Mouse (Mus musculus) forebrain, embryonic 13.5 days (tissue): ENCODE measurements around the gene 3110009E18Rik. TPM values are rescaled to one million over a fixed set of nuclear protein-coding genes. Genes with fewer than 3 reads are reported as not detected.

Source experiments
- ATAC-seq: fragments of 200-750 bp; cut with Nextera tagmentation; 2 replicates; pipeline ENCODE4 v1.8.0; 2017
- H3K27ac ChIP-seq: fragments of 300-500 bp; sonication (generic); 2 replicates; pipeline ENCODE4 v1.5.1; 2015; ENCODE audit warnings: inconsistent platforms, mild to moderate bottlenecking, moderate library complexity
- H3K27me3 ChIP-seq: fragments of 300-500 bp; sonication (generic); 2 replicates; pipeline ENCODE4 v1.6.1; 2015; ENCODE audit warnings: mild to moderate bottlenecking, inconsistent platforms
- H3K36me3 ChIP-seq: fragments of 300-500 bp; sonication (generic); 2 replicates; pipeline ENCODE4 v1.6.1; 2015; ENCODE audit warnings: mild to moderate bottlenecking, inconsistent platforms; ENCODE audit not compliant: poor library complexity, severe bottlenecking
- H3K4me1 ChIP-seq: fragments of 300-500 bp; sonication (generic); 2 replicates; pipeline ENCODE4 v1.6.1; 2015; ENCODE audit warnings: inconsistent platforms
- H3K4me2 ChIP-seq: fragments of 300-500 bp; sonication (generic); 2 replicates; pipeline ENCODE4 v1.6.1; 2015; ENCODE audit warnings: inconsistent platforms, mild to moderate bottlenecking, moderate library complexity
- H3K4me3 ChIP-seq: fragments of 300-500 bp; sonication (generic); 2 replicates; pipeline ENCODE4 v1.5.1; 2015; ENCODE audit warnings: mild to moderate bottlenecking, inconsistent platforms
- H3K9ac ChIP-seq: fragments of 300-500 bp; sonication (generic); 2 replicates; pipeline ENCODE4 v1.6.1; 2015; ENCODE audit warnings: mild to moderate bottlenecking, inconsistent platforms
- H3K9me3 ChIP-seq: fragments of 300-500 bp; sonication (generic); replicated peaks from 2 replicates; pipeline ENCODE4 v1.6.1; 2016; ENCODE audit warnings: inconsistent platforms
- WGBS: fragments of 180-500 bp; shearing (Covaris S2); methylation state at CpG from one replicate; pipeline ENCODE4 v1.1.7; 2015; 5-methylcytosine and 5-hydroxymethylcytosine counted together
- polyA plus RNA-seq: library from polyadenylated mRNA; unstranded; fragments of >200 nt; fragmentation: Nextera tagmentation; extraction: Ambion mirVana; gene quantifications from 2 replicates; pipeline ENCODE4 v1.2.1, GENCODE M21; 2015

Gene 3110009E18Rik
- polyA plus RNA-seq, 1 experiment from 2014 or later = 29.7 TPM

GRCm38 (mm10) chr1:120126318-120126717, 5.3 kb downstream of the 3110009E18Rik start:
- H3K4me1 ChIP-seq = peaks cover 17% of the 10 kb centered on the region
- H3K9ac ChIP-seq = no peak overlapping the region
- H3K27me3 ChIP-seq = no peaks in the 10 kb centered on the region
- H3K4me2 ChIP-seq = no peak overlapping the region
- H3K4me3 ChIP-seq = no peak overlapping the region
- H3K36me3 ChIP-seq = no peaks in the 10 kb centered on the region
- no peaks in the 10 kb centered on the region for H3K9me3 ChIP-seq
- WGBS = 75% methylated on average over 9 of the region's 9 CpGs
- no peak for ATAC-seq
- H3K27ac ChIP-seq = no peak overlapping the region

- Histone ChIP-seq H3K9me3 (peaks cover 4% of the 10 kb centered on the region; the same call in 1 of the 2 replicates), H3K27me3 (no peaks in the 10 kb centered on the region), H3K4me3 (no peak overlapping the region), H3K4me1 (no peaks in the 10 kb centered on the region), H3K4me2 (no peak overlapping the region), H3K27ac (no peak overlapping the region), H3K36me3 (no peaks in the 10 kb centered on the region), H3K9ac (no peak overlapping the region)
- no peak for ATAC-seq
- 94% methylated on average over 1 of the region's 1 CpGs for WGBS
Observed at GRCm38 (mm10) chr1:120132376-120132775, 11.4 kb downstream of the 3110009E18Rik start.

DNA sequence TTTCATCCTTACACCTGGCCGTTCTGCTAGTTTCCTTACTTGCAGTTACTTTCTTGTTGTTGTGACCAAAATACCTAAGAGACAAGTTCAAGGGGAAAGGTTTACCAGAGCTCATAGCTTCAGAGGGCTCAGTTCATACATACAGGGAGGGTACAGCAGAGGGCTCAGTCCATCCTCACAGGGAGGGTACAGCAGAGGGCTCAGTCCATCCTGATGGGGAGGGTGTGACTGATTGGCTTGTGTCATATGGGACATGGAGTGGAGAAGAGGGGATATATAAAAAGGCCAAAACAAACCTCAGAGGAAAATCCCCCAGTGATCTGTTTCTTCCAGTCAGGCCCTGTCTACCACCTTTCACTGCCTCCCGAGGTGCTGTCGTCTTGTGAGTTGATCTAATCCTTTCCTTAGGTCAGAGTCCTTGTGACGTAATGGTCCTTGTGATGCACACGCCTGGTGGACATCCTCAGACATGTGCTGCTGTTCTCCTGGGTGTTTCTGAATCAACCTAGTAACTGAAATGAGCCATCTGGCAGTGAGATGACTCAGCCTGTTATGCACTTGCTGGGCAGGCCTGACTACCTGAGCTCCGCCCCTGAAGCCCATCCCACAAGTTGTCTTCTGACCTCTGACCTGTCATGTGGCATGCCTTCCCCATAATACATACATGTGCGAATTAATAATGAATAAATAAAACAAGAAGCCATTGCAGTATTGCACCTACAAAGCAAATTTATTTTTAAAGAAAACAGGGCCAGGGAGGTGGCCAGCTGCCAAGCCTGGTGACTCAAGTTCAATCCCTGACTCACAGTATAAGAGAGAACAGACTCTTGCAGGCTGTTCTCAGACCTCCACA, 15.2 kb downstream of the 3110009E18Rik start:
- Histone ChIP-seq H3K4me1 (peaks cover 9% of the 10 kb centered on the region), H3K9ac (no peak overlapping the region), H3K9me3 (peaks cover 4% of the 10 kb centered on the region; the same call in 1 of the 2 replicates), H3K27me3 (no peaks in the 10 kb centered on the region), H3K27ac (no peak overlapping the region), H3K4me2 (no peak overlapping the region), H3K4me3 (no peak overlapping the region), H3K36me3 (no peaks in the 10 kb centered on the region)
- 88% methylated on average over 7 of the region's 7 CpGs for WGBS
- no peak for ATAC-seq

- Histone ChIP-seq H3K4me2 (no peak overlapping the region), H3K27me3 (no peaks in the 10 kb centered on the region), H3K36me3 (no peaks in the 10 kb centered on the region), H3K9ac (no peak overlapping the region), H3K4me3 (no peak overlapping the region), H3K9me3 (no peaks in the 10 kb centered on the region), H3K4me1 (peaks cover 20% of the 10 kb centered on the region), H3K27ac (peak overlapping the region; percentile 19; the same call in 1 of the 2 replicates)
- peak; percentile 16; the same call in 1 of the 2 replicates for ATAC-seq
- 12% methylated on average over 7 of the region's 7 CpGs for WGBS
Observed at GRCm38 (mm10) chr1:120138923-120139540, 18.0 kb downstream of the 3110009E18Rik start.

GRCm38 (mm10) chr1:120140144-120140693, 19.2 kb downstream of the 3110009E18Rik start:
- H3K27ac ChIP-seq = no peak overlapping the region
- H3K4me3 ChIP-seq = no peak overlapping the region
- no peaks in the 10 kb centered on the region for H3K27me3 ChIP-seq
- no peaks in the 10 kb centered on the region for H3K9me3 ChIP-seq
- no peaks in the 10 kb centered on the region for H3K36me3 ChIP-seq
- H3K4me2 ChIP-seq = no peak overlapping the region
- no peak for ATAC-seq
- WGBS = 85% methylated on average over 9 of the region's 9 CpGs
- no peak overlapping the region for H3K9ac ChIP-seq
- H3K4me1 ChIP-seq = peaks cover 20% of the 10 kb centered on the region

DNA sequence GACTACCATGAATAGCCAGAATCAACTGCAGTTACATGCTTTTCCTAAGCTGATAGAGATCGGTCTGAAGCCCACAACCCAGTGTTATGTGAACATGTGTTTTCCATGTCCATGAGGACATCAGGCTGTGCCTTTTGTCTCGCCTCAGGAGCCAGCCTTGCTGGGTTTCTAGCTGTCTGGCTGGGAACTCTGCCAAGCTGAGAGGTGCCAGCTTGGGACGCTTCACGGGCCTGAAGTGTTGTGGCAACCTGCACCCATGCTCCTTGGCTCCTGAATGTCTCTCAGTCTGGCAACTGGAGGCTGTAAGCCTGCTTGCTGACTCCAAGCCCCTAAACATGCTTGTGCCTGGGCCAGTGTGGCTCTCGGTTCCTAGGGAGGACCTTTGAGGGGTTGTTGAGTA, 21.6 kb downstream of the 3110009E18Rik start:
- H3K9ac ChIP-seq = no peak overlapping the region
- H3K4me1 ChIP-seq = peaks cover 33% of the 10 kb centered on the region
- WGBS = 69% methylated on average over 5 of the region's 5 CpGs
- peak; percentile 50 for ATAC-seq
- H3K36me3 ChIP-seq = no peaks in the 10 kb centered on the region
- H3K4me2 ChIP-seq = no peak overlapping the region
- peak overlapping the region; percentile 31; the same call in 1 of the 2 replicates for H3K27ac ChIP-seq
- no peaks in the 10 kb centered on the region for H3K27me3 ChIP-seq
- no peak overlapping the region for H3K4me3 ChIP-seq
- H3K9me3 ChIP-seq = no peaks in the 10 kb centered on the region

DNA sequence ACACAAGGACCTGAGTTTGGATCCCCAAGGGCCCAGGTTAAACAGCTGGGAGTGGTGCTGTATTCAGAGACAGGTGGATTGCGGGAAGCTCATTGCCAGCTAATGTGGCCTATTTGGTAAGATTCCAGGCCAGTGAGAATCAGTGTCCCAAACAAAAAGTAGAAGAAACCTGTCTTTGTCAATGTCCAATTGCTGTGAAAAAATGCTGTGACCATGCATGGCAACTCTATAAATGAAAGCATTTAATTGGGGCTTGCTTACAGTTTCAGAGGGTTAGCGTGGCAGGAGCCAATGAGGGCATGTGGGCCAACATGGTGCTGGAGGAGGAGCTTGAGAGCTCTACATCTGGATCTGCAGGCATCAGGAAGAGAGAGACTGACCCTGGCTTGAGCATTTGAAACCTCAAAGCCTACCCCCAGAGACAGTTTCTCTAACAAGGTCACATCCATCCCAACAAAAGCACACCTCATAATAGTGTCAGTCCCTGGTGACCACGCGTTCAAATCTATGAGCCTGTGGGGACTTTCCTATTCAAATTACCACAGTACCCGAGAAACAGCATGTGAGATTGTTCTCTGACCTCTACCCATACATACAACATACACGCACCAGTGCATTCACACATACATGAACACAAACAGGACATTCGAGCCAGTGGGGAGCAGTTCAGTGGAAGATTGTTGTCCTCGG, 24.7 kb downstream of the 3110009E18Rik start:
- Histone ChIP-seq H3K4me3 (no peak overlapping the region), H3K9me3 (no peaks in the 10 kb centered on the region), H3K4me1 (peaks cover 23% of the 10 kb centered on the region), H3K27ac (no peak overlapping the region), H3K9ac (no peak overlapping the region), H3K27me3 (no peaks in the 10 kb centered on the region), H3K4me2 (no peak overlapping the region), H3K36me3 (no peaks in the 10 kb centered on the region)
- 75% methylated on average over 8 of the region's 8 CpGs for WGBS
- no peak for ATAC-seq

DNA sequence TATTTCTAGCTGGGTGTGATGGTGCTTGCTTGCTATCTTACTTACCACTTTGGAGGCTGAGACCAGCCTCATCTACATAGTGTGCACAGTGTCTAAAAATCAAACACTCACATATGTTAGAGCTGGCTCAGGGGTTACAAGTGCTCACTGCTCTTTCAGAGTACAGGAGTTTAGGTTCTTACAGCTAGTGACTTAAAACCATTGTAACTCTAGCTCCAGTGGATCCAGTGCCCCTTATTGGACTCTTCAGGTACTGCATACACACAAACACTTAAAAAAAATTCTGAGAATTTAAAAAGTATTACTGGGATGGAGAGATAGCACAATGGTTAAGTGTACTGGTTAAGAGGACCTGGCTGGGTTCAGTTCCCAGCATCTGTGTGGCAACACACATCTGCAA, 26.0 kb downstream of the 3110009E18Rik start:
- H3K36me3 ChIP-seq = 0 out of 2 replicates have a peak, but pooled peaks cover 4% of the 10 kb centered on the region

GRCm38 (mm10) chr1:120154232-120154631, 33.2 kb downstream of the 3110009E18Rik start:
- H3K9ac ChIP-seq = no peak overlapping the region
- H3K36me3 ChIP-seq = 0 out of 2 replicates have a peak, but pooled peaks cover 4% of the 10 kb centered on the region
- no peak overlapping the region for H3K4me2 ChIP-seq
- no peaks in the 10 kb centered on the region for H3K9me3 ChIP-seq
- no peak overlapping the region for H3K27ac ChIP-seq
- H3K4me1 ChIP-seq = no peaks in the 10 kb centered on the region
- H3K27me3 ChIP-seq = no peaks in the 10 kb centered on the region
- ATAC-seq = 0 out of 2 replicates have a peak, but pooled peaks have one; percentile 53
- H3K4me3 ChIP-seq = no peak overlapping the region

More for the DNA sequence above, 26.0 kb downstream of the 3110009E18Rik start:
- H3K27ac ChIP-seq = no peak overlapping the region
- H3K4me1 ChIP-seq = peaks cover 23% of the 10 kb centered on the region
- no peak overlapping the region for H3K9ac ChIP-seq
- H3K4me2 ChIP-seq = no peak overlapping the region
- no peaks in the 10 kb centered on the region for H3K27me3 ChIP-seq
- H3K4me3 ChIP-seq = no peak overlapping the region
- no peak for ATAC-seq
- H3K9me3 ChIP-seq = no peaks in the 10 kb centered on the region

DNA sequence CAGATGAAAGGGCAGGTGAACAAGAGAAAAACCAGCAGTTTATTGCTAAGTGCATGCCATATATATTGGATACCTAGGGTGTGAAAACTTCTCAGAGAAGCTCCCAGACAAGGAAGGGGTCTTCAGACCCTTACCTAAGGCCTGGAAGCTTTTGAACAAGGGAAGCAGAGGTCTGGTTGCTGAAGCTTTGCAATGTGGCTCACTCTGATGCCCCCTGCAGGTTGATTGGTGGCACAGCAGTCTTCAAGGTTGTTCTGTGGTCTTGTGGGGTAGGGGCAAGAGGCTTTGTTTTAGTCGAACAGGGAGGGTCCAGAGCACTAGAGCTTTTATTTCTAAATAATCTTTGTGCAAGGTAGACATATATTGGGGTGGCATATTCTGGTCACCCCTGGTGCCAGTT, 34.3 kb downstream of the 3110009E18Rik start:
- H3K4me2 ChIP-seq = no peak overlapping the region
- H3K4me3 ChIP-seq = no peak overlapping the region
- H3K27me3 ChIP-seq = no peaks in the 10 kb centered on the region
- H3K9ac ChIP-seq = no peak overlapping the region
- H3K36me3 ChIP-seq = 0 out of 2 replicates have a peak, but pooled peaks cover 4% of the 10 kb centered on the region
- no peaks in the 10 kb centered on the region for H3K4me1 ChIP-seq
- WGBS = 15% methylated on average over 1 of the region's 1 CpGs
- no peaks in the 10 kb centered on the region for H3K9me3 ChIP-seq
- no peak overlapping the region for H3K27ac ChIP-seq
- ATAC-seq = no peak

GRCm38 (mm10) chr1:120158474-120159127, 37.6 kb downstream of the 3110009E18Rik start:
- Histone ChIP-seq H3K4me2 (no peak overlapping the region), H3K9me3 (no peaks in the 10 kb centered on the region), H3K4me3 (no peak overlapping the region), H3K4me1 (no peaks in the 10 kb centered on the region), H3K27ac (no peak overlapping the region), H3K36me3 (no peaks in the 10 kb centered on the region), H3K9ac (no peak overlapping the region), H3K27me3 (no peaks in the 10 kb centered on the region)
- WGBS = 93% methylated on average over 9 of the region's 9 CpGs
- no peak for ATAC-seq
